Mouse (Mus musculus): ENCODE results near the gene Prokr1.
"Not testable (repeated sequence)": the region's sequence is repeated elsewhere in the genome, so short reads cannot be mapped to it uniquely, and the experiment has no call there.

Prokr1 gene

GRCm38 (mm10) chr6:87590394-87591281, at the start of gene Prokr1:
Gene Prokr1 (minus strand): TSS chr6:87590743.
- in situ Hi-C loops (cut with MboI; ENCODE audit: low sequenced_read_pairs) = no loop called here

GRCm38 (mm10) chr6:87638134-87638660, 47.7 kb upstream of the Prokr1 start:
- in situ Hi-C loops (cut with MboI; ENCODE audit: low sequenced_read_pairs) = no loop called here

GRCm38 (mm10) chr6:87632176-87632575, 41.6 kb upstream of the Prokr1 start:
- in situ Hi-C loops (cut with MboI; ENCODE audit: low sequenced_read_pairs) = no loop called here

GRCm38 (mm10) chr6:87628936-87629335, 38.4 kb upstream of the Prokr1 start:
- in situ Hi-C loops (cut with MboI; ENCODE audit: low sequenced_read_pairs) = not testable (repeated sequence)

- in situ Hi-C loops (cut with MboI; ENCODE audit: low sequenced_read_pairs) = no loop called here
Measured at GRCm38 (mm10) chr6:87623151-87623550, 32.6 kb upstream of the Prokr1 start.

GRCm38 (mm10) chr6:87621281-87621680, 30.7 kb upstream of the Prokr1 start:
- in situ Hi-C loops (cut with MboI; ENCODE audit: low sequenced_read_pairs) = no loop called here

GRCm38 (mm10) chr6:87618021-87618420, 27.5 kb upstream of the Prokr1 start:
- in situ Hi-C loops (cut with MboI; ENCODE audit: low sequenced_read_pairs) = no loop called here

- in situ Hi-C loops (cut with MboI; ENCODE audit: low sequenced_read_pairs) = no loop called here
Measured at GRCm38 (mm10) chr6:87615696-87616083, 25.1 kb upstream of the Prokr1 start.

- in situ Hi-C loops (cut with MboI; ENCODE audit: low sequenced_read_pairs) = no loop called here
Measured at GRCm38 (mm10) chr6:87614794-87615695, 24.5 kb upstream of the Prokr1 start.

- in situ Hi-C loops (cut with MboI; ENCODE audit: low sequenced_read_pairs) = no loop called here
Measured at GRCm38 (mm10) chr6:87599825-87600224, 9.3 kb upstream of the Prokr1 start.

- in situ Hi-C loops (cut with MboI; ENCODE audit: low sequenced_read_pairs) = no loop called here
Measured at GRCm38 (mm10) chr6:87597116-87597833, 6.7 kb upstream of the Prokr1 start.

- in situ Hi-C loops (cut with MboI; ENCODE audit: low sequenced_read_pairs) = no loop called here
Measured at GRCm38 (mm10) chr6:87594188-87594587, 3.6 kb upstream of the Prokr1 start.

- in situ Hi-C loops (cut with MboI; ENCODE audit: low sequenced_read_pairs) = no loop called here
Measured at GRCm38 (mm10) chr6:87589718-87590393, 687 bp downstream of the Prokr1 start.

- in situ Hi-C loops (cut with MboI; ENCODE audit: low sequenced_read_pairs) = no loop called here
Measured at GRCm38 (mm10) chr6:87583991-87584390, 6.6 kb downstream of the Prokr1 start.

- in situ Hi-C loops (cut with MboI; ENCODE audit: low sequenced_read_pairs) = no loop called here
Measured at GRCm38 (mm10) chr6:87583183-87583611, 7.3 kb downstream of the Prokr1 start.

GRCm38 (mm10) chr6:87582456-87582855, 8.1 kb downstream of the Prokr1 start:
- in situ Hi-C loops (cut with MboI; ENCODE audit: low sequenced_read_pairs) = no loop called here

- in situ Hi-C loops (cut with MboI; ENCODE audit: low sequenced_read_pairs) = no loop called here
Measured at GRCm38 (mm10) chr6:87581581-87581980, 9.0 kb downstream of the Prokr1 start.

GRCm38 (mm10) chr6:87581071-87581470, 9.5 kb downstream of the Prokr1 start:
- in situ Hi-C loops (cut with MboI; ENCODE audit: low sequenced_read_pairs) = no loop called here

GRCm38 (mm10) chr6:87578247-87578646, 12.3 kb downstream of the Prokr1 start:
- in situ Hi-C loops (cut with MboI; ENCODE audit: low sequenced_read_pairs) = no loop called here

Data from CH12F3 (cell line).